Mouse (Mus musculus) intestine, embryonic 14.5 days (tissue): ENCODE data around the gene Cnga1. TPM values are rescaled to one million over a fixed set of nuclear protein-coding genes. Genes with fewer than 3 reads are reported as not detected.

Experiments
- ATAC-seq: fragments of 200-750 bp; cut with Nextera tagmentation; replicated peaks from 2 replicates; pipeline ENCODE4 v1.8.0; 2017; ENCODE audit warnings: low read depth, moderate number of reproducible peaks, moderate TSS enrichment, moderate library complexity; ENCODE audit not compliant: low FRiP score, low TSS enrichment
- DNase-seq: peaks from one replicate; pipeline ENCODE4 v3.0.0-alpha.2; 2018; ENCODE audit warnings: low spot score
- H3K27ac ChIP-seq: fragments of 300-500 bp; sonication (generic); 2 replicates; pipeline ENCODE4 v1.5.1; 2014; ENCODE audit warnings: low read depth, mild to moderate bottlenecking, control low read depth
- H3K27me3 ChIP-seq: fragments of 300-500 bp; sonication (generic); replicated peaks from 2 replicates; pipeline ENCODE4 v1.6.1; 2014; ENCODE audit warnings: low read length, control low read depth; ENCODE audit not compliant: control insufficient read depth, insufficient read depth
- H3K36me3 ChIP-seq: fragments of 300-500 bp; sonication (generic); 2 replicates; pipeline ENCODE4 v1.6.1; 2014; ENCODE audit warnings: low read length, control low read depth; ENCODE audit not compliant: control insufficient read depth, insufficient read depth
- H3K4me1 ChIP-seq: fragments of 300-500 bp; sonication (generic); replicated peaks from 2 replicates; pipeline ENCODE4 v1.6.1; 2014; ENCODE audit warnings: low read length, control low read depth, mixed read lengths; ENCODE audit not compliant: control insufficient read depth, insufficient read depth
- H3K4me2 ChIP-seq: fragments of 300-500 bp; sonication (generic); 2 replicates; pipeline ENCODE4 v1.6.1; 2014; ENCODE audit warnings: low read length
- H3K4me3 ChIP-seq: fragments of 300-500 bp; sonication (generic); 2 replicates; pipeline ENCODE4 v1.5.1; 2014; ENCODE audit warnings: low read depth, low read length, control low read depth, mixed read lengths
- H3K9ac ChIP-seq: fragments of 300-500 bp; sonication (generic); 2 replicates; pipeline ENCODE4 v1.6.1; 2014; ENCODE audit warnings: mild to moderate bottlenecking, low read length
- H3K9me3 ChIP-seq: fragments of 300-500 bp; sonication (generic); 2 replicates; pipeline ENCODE4 v1.6.1; 2016; ENCODE audit warnings: low read length, control low read depth; ENCODE audit not compliant: control insufficient read depth
- WGBS: fragments of 180-500 bp; shearing (Covaris S2); extraction: QIAGEN DNeasy Blood & Tissue Kit; methylation state at CpG from one replicate; pipeline ENCODE4 v1.1.7; 2014; 5-methylcytosine and 5-hydroxymethylcytosine counted together
- polyA plus RNA-seq: library from polyadenylated mRNA; unstranded; fragments of >200 nt; fragmentation: Nextera tagmentation; extraction: Ambion mirVana; gene quantifications from 2 replicates; pipeline ENCODE4 v1.2.1, GENCODE M21; 2014

Gene Cnga1
- polyA plus RNA-seq, result not detected in 2 replicates

DNA sequence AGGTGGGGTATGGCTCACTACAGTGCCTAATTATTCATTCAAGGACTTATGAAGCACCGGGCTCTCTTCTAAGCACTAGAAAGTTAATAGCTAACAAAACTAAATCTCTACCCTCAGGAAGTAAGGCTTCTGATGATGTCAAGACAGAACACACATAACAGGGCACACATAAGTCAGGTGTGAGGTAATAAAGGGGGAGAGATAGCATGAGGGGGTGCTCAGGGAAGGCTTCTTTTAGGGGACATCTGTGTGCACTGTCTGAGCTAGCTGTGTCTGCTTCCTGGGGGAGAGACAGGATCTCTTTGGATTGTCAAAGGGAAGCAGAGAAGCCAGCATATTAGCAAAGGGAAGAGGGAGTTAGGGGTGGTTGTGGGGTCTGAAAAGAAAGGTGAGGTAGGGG lies at the start of gene Cnga1:
Cnga1 (minus strand) TSS at position 101 of the 400 bp plus-strand sequence.
- peaks cover 4% of the 10 kb centered on the region; the same call in 1 of the 2 replicates for H3K27me3 ChIP-seq
- peaks cover 4% of the 10 kb centered on the region; the same call in 1 of the 2 replicates for H3K4me1 ChIP-seq
- no peak within 1 kb of the TSS for H3K9ac ChIP-seq
- WGBS, result 63% methylated on average over 1 of the region's 1 CpGs
- no peak within 1 kb of the TSS for H3K4me2 ChIP-seq
- ATAC-seq (no peak), DNase-seq (no peak)
- no peaks in the 10 kb centered on the region for H3K9me3 ChIP-seq
- no peak within 1 kb of the TSS for H3K27ac ChIP-seq
- H3K4me3 ChIP-seq, result no peak within 1 kb of the TSS
- H3K36me3 ChIP-seq, result no peaks in the 10 kb centered on the region

DNA sequence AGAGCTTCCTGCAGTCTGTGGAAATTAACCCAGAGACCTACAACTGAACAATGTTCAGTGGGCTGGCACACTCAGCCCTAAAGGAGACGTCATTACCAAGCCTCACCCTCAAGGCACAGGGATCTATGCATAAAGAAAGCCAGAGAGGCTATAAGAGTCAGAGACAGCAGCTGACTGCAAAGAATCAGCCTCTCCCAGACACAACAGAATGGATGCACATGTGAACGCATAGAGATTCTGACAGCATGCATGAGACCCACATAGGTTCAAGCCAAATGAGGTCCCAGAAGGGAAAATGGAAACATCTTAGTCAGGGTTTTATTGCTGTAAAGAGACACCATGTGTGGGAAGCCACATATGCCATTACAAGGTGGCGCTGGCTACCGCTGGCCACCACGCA lies 46.4 kb upstream of the Cnga1 start:
- 95% methylated on average over 5 of the region's 5 CpGs for WGBS
- no peak overlapping the region for H3K4me3 ChIP-seq

DNA sequence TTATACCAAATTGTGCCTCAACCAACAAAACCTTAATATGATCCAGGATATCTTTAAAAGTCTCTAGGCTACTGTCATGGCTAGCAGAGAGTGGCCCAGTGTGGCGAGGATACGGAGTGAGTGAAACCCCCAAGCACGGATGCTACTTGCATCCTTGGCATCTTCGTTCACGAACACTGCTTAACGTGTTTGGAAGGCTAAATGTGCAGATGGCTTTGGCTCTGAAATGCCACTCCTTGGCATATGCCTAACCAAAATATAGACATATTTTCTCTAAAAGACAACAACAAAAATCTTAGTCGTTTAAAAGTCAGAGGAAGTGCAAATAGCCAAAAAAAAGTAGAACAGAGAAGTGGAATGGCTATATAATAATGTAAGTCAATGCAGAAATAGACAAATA lies 45.5 kb upstream of the Cnga1 start:
- Histone ChIP-seq H3K9ac (no peak overlapping the region), H3K27me3 (no peaks in the 10 kb centered on the region), H3K4me3 (no peak overlapping the region), H3K4me2 (no peak overlapping the region), H3K4me1 (no peaks in the 10 kb centered on the region), H3K36me3 (no peaks in the 10 kb centered on the region), H3K27ac (no peak overlapping the region), H3K9me3 (no peaks in the 10 kb centered on the region)
- DNase-seq (no peak), ATAC-seq (no peak)
- WGBS, result 92% methylated on average over 7 of the region's 7 CpGs

More for the DNA sequence above, 46.4 kb upstream of the Cnga1 start:
- no peaks in the 10 kb centered on the region for H3K9me3 ChIP-seq
- no peak for ATAC-seq
- no peak overlapping the region for H3K27ac ChIP-seq
- no peaks in the 10 kb centered on the region for H3K36me3 ChIP-seq
- no peak overlapping the region for H3K9ac ChIP-seq
- no peaks in the 10 kb centered on the region for H3K4me1 ChIP-seq
- DNase-seq, result no peak
- H3K27me3 ChIP-seq, result no peaks in the 10 kb centered on the region
- no peak overlapping the region for H3K4me2 ChIP-seq

DNA sequence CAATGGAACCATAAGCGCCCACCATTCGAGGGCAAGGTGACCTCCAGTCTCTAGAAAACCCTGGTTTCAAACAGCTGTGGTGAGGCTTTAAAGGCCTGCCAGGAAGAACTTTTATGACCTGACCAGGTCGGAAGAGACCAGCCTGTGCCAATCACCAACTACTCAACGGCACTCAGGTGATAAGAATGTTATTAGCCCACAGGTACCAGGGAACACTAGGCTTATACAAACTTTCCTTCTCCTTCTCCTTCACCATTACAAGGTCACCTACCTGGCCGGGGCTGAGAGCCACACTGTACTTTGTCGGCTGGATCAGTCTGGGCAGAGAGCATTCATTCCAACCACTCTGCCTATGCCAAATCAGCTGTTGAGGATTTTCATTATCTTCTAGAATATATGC lies 37.4 kb upstream of the Cnga1 start:
- Histone ChIP-seq H3K36me3 (no peaks in the 10 kb centered on the region), H3K27ac (no peak overlapping the region), H3K9me3 (no peaks in the 10 kb centered on the region; the same call in 1 of the 2 replicates), H3K27me3 (no peaks in the 10 kb centered on the region), H3K4me3 (no peak overlapping the region), H3K9ac (no peak overlapping the region), H3K4me2 (no peak overlapping the region), H3K4me1 (no peaks in the 10 kb centered on the region)
- no peak for ATAC-seq
- no peak for DNase-seq
- 73% methylated on average over 6 of the region's 6 CpGs for WGBS

DNA sequence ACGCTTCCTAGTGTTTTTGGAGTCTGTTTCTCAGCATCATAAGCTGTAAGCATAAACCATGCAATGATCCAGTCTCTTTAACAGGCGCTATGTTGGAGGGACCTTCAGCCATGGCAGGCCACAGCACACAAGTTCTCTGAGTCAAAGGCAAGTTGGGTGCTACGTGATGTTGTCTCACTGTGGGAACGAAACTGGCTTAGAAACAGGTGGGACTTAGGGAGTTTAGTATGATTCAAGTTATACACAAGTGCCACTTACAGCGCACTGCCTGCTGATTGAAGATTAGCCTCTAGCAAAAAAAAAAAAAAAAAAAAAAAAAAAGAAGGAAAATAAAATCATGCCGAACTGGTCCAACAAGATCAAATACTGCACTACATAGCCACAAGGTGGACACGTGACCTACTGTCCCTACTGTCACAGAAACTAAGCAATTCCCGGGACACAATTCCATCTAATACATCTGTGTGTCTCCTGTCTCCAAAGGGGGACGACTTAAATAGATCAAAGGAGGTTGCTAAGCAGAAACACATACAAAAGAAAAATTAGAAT lies 31.0 kb upstream of the Cnga1 start:
- no peak overlapping the region for H3K9ac ChIP-seq
- H3K4me1 ChIP-seq, result no peaks in the 10 kb centered on the region
- H3K4me3 ChIP-seq, result no peak overlapping the region
- no peak overlapping the region for H3K27ac ChIP-seq
- H3K4me2 ChIP-seq, result no peak overlapping the region
- H3K27me3 ChIP-seq, result no peaks in the 10 kb centered on the region
- peak; percentile 27; the same call in 1 of the 2 replicates for ATAC-seq
- H3K36me3 ChIP-seq, result no peaks in the 10 kb centered on the region
- H3K9me3 ChIP-seq, result no peaks in the 10 kb centered on the region
- 81% methylated on average over 9 of the region's 9 CpGs for WGBS
- DNase-seq, result no peak

DNA sequence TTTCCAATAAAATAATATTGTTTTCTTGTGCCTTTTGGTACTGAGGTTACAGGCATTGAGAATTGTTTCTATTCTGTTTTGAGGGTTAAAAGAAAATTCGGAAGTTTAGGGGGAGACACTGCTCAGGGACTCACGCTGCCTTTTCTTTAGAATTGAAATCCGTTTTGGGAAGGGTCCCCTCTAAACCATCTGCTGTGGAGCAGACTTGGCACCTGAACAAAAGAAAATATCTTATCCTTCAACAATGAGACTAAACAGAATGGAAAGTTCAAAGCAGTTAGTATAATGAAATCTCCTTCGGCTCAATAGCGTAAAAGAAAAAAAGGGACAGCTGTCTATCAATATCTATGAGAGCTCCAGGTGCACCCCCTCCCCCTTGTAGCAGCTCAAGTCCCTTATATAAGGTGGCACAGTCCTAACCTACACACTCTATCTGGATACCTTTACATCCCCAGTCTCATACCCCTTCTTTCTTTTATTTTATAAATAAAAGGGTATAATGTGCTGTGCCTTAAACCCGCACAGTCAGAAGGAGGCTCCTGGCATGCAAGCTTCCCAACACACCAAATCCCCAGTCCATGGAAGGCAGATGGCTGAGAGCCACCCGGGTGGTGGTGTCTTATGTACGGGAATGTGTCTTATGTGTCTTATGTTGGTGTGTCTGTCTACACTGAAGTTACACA lies 27.1 kb upstream of the Cnga1 start:
- H3K9ac ChIP-seq, result no peak overlapping the region
- no peaks in the 10 kb centered on the region for H3K36me3 ChIP-seq
- H3K9me3 ChIP-seq, result no peaks in the 10 kb centered on the region
- no peaks in the 10 kb centered on the region for H3K27me3 ChIP-seq
- no peak for ATAC-seq
- no peak overlapping the region for H3K4me3 ChIP-seq
- WGBS, result 69% methylated on average over 8 of the region's 8 CpGs
- no peak overlapping the region for H3K27ac ChIP-seq
- H3K4me2 ChIP-seq, result no peak overlapping the region
- no peak for DNase-seq
- no peaks in the 10 kb centered on the region for H3K4me1 ChIP-seq

DNA sequence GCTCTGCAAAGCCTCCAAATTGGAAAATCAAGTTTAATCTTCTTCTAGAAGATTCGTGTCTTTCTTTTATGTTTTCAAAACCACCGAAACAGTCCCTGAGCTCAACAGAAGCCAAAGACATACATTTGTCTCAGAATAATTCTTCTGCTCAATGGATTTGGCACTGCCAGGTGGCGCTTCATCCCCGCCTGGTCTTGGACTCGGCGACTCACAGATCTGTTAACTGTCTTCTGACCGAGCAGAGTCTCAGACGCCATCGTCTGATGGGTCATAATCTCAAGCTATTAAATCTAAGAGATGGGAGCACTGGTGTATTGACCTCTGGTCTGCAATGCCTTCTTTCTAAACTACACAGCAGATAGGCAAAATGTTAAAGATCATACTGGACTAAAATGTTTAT lies 24.3 kb upstream of the Cnga1 start:
- 70% methylated on average over 9 of the region's 9 CpGs for WGBS
- ATAC-seq, result no peak
- no peak overlapping the region for H3K4me2 ChIP-seq
- H3K9me3 ChIP-seq, result no peaks in the 10 kb centered on the region
- H3K27me3 ChIP-seq, result no peaks in the 10 kb centered on the region
- no peaks in the 10 kb centered on the region for H3K4me1 ChIP-seq
- no peak overlapping the region for H3K9ac ChIP-seq
- no peaks in the 10 kb centered on the region for H3K36me3 ChIP-seq
- DNase-seq, result no peak
- no peak overlapping the region for H3K4me3 ChIP-seq
- H3K27ac ChIP-seq, result no peak overlapping the region

DNA sequence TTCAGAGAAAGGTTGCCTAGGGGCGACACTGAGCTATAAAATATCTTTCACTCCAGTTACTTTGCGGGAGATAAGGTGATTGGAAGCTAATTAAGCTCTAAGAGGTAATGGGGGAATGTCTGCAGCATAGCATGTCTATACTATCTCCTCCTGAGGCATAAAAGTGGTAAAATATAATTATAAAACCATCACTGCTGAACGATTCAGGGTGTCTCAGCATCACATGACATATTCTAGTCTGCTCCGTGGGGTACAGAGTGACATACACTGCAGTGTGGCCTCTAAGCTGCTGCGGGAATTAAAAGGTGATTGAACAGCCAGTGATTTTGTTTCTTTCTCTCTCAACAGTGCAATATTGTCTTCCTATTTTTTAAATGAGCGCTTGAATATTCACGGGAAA lies 22.4 kb upstream of the Cnga1 start:
- Histone ChIP-seq H3K27me3 (no peaks in the 10 kb centered on the region), H3K9me3 (no peaks in the 10 kb centered on the region), H3K27ac (no peak overlapping the region), H3K4me1 (no peaks in the 10 kb centered on the region), H3K9ac (no peak overlapping the region), H3K4me2 (no peak overlapping the region), H3K36me3 (no peaks in the 10 kb centered on the region), H3K4me3 (no peak overlapping the region)
- DNase-seq, result no peak
- no peak for ATAC-seq
- 86% methylated on average over 7 of the region's 7 CpGs for WGBS

DNA sequence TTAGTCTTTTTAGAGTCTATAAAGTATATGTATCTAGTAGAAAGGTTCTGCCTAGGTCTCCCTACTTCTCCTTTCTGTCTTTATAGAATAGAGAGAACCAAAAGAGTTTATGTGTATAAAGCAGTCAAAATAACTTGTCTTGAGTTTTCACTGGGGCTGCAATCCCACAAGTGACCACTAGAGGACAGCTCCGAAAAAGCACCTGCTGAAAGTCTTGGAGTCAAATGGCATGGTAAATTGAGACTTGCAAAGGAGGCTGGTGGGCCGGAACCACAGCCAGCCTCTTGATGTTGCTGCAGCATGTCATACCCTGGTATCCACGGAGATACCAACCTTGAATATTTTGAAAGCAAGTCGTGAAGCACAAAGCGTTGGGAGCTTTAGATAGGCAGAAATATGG lies 21.2 kb upstream of the Cnga1 start:
- no peak overlapping the region for H3K4me2 ChIP-seq
- no peaks in the 10 kb centered on the region for H3K9me3 ChIP-seq
- 21% methylated on average over 5 of the region's 5 CpGs for WGBS
- no peaks in the 10 kb centered on the region; the same call in 1 of the 2 replicates for H3K4me1 ChIP-seq
- no peak overlapping the region for H3K9ac ChIP-seq
- no peaks in the 10 kb centered on the region for H3K36me3 ChIP-seq
- H3K27me3 ChIP-seq, result no peaks in the 10 kb centered on the region
- H3K4me3 ChIP-seq, result no peak overlapping the region
- ATAC-seq (no peak), DNase-seq (peak; percentile 72)
- H3K27ac ChIP-seq, result no peak overlapping the region
